Mouse (Mus musculus): Measurements from ENCODE around the gene Ccdc42.

Gene Ccdc42

DNA sequence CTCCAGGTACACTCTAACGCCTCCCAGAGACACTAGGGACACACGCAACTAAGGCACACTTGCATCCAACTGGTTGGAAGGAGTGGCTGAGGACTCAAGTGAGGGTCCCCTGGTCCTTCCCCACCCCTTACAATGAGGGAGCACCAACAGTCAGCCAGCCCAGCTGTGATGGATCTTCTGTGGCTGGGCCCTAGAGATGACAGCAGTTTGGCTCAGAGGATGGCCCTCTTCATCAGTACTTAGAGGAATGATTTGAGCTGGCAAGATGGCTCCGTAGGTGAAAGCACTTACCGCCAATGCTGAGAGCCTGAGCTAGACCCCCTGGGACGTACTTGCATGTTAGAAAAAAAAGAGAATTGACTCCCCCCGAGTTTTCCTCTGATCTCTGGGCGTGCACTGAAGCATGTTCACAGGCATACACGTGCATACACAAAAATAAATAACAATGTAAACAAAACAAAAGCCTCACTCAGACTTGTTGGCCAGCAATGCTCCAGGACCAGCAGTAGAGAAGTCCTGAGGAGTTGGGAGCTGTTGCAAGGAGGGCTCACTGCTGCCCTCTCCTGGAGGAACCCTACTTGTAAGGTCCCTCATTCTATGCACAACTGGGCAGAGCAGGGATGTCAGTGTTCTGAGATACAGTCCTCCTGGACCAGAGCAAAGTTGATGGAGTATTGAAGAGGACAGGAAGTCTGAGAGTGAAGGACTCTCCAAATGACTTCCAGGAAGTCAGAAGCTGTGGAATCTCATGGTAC, 2.4 kb downstream of the Ccdc42 start:
- DNase-seq (ENCODE audit: low spot score): peak; percentile 34

DNA sequence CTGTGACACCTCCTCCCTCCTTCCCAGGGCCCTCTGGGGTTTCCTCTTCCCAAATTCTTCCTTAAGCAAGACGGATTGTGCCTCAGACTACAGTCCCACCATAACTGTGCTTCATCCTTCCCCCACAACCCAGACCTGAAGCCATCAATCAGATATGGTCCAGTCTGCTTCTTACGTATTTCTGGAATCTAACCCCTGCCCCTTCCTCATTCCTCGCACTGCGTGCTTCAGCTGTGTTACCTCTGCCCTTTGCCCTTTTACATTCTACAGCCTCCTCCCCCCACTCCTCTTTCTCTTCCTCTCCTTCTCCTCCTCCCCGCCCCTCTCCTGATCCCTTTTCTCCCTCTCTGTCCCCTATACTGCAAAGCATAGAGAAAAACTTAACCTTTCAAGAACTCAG, 4.9 kb downstream of the Ccdc42 start:
- DNase-seq (ENCODE audit: low spot score): no peak

DNA sequence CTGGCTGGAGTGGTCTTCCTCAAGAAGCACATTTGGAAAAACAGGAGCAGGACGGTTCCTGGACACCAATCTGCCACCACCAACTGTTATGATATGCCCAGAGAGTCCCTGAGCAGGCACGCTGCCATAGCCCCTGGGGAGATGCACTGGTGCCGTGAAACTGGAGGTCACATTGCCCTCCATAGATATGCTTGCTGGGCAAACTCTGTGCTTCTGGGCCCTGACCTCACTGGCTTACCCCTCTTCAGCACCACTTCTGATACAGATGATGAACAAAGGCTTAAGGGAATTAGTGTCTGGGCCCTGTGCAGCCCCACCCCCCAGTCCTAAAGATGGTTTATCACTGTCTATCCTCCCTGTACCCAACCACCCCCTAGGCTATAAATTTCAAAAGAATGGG, 6.4 kb downstream of the Ccdc42 start:
- no peak for DNase-seq (ENCODE audit: low spot score)

DNA sequence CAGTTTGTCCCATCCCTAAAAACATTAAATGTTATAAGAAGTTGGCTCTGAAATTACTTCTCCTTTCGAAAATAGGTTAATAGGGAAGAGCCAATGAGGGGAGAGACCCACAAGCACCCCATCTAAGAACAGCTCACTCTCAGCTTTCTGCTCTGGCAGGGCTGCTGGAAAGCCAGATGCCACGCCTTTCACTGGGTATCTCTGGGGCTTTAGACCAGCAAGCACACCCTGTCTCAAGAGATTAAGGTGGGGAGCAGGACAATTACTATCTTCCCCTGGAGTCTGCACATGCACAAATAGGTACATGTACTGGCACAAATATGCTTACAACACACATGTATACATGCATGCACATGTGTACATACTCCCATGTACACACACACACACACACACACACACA, 11.1 kb downstream of the Ccdc42 start:
- no peak for DNase-seq (ENCODE audit: low spot score)

DNA sequence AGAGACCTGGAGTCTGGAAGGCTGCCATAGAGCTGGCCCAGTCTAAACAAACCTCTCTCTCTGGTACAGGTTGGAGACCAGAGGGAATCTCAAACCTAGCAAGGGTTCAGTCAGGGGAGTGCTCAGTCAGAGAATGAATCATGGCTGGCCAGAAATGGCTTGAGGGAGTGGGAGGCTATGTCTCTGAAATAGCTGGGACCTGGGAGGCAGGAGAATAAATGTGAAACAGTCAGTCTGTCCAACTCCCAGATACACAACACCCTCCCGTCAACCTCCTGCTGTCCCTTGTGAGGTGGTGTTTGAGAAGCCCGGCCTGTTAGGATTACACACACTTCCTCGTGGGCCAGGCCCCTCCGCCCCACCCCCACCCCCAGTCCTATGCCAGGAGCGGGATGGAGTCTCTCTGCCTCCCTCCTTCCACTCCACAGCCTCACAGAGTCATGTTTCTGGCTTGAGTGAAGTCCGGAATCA, 13.8 kb downstream of the Ccdc42 start:
- no peak for DNase-seq (ENCODE audit: low spot score)

DNA sequence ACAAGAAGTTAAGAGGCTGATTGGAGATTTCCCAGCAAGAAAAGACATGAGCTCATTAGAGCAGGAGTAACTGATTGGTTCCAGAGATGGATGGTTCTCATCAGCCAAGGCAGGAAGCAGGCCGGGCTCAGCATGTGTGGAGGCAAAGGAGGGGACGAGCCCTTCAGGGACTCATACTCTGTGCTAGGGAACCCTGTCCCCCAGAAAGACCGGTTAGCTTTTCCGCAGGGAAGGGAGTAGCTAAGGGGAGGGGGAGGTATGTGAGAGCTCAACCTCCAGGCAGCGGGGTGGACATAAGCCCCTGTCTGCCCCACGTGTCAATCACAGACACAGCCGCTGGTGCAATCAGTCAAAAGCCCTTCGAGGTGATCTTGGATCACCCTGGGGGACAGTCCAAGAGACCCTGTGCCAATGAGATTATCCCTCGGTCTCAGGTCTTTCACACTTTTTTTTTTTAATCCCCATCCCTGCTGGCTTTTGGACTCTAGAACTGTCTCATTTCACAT, 14.7 kb downstream of the Ccdc42 start:
- DNase-seq (ENCODE audit: low spot score): no peak

DNA sequence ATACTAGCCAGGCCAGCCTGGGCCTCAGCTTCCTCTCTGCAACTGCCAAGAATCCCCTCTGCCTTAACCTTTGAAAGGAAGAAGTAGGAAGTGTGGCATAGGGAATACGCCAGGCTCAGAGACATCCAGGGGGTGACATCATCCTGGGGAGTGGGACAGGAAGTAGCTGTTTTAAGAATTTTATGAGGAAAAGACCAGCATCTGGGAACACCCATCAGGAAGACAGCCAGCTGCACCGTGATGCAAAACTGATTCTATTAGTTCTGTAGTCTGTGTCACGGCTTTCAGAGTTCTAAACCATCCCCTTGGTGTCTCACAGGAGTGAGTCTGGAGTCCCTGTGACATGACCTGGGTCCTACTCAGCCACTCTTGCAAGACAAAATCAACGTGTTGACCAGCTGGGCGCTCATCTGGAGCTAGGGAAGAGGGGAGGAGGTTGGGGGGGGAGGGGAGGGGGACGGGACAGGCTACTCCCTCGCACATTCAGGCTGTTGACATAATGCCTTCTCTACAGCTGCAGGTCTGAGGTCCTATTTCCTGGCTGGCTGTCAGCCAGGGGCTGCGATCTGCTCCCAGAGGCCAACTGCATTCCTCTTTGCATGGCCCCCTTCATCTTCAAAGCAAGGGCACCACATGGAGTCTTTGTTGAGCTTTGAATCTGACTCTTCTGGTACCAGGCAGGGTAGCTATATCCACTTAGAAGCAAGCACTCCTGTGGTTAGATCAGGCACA, 15.5 kb downstream of the Ccdc42 start:
- DNase-seq (ENCODE audit: low spot score): no peak

DNA sequence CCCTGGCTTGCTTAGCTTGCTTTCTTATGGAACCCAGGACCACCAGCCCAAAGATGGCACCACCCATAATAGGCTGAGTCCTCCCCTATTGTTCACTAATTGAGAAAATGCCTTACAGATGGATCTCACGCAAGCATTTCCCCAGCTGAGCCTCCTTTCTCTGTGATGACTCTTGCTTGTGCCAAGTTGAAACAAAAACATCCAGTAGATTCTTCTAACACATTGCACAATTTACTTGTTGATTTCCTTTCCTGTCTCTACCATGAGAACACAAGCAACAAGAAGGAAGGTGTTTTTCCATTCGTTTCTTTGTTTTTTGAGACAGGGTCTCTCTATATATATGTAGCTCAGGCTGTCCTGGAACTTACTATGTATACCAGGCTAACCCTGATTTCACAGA, 20.2 kb downstream of the Ccdc42 start:
- DNase-seq (ENCODE audit: low spot score): no peak

DNA sequence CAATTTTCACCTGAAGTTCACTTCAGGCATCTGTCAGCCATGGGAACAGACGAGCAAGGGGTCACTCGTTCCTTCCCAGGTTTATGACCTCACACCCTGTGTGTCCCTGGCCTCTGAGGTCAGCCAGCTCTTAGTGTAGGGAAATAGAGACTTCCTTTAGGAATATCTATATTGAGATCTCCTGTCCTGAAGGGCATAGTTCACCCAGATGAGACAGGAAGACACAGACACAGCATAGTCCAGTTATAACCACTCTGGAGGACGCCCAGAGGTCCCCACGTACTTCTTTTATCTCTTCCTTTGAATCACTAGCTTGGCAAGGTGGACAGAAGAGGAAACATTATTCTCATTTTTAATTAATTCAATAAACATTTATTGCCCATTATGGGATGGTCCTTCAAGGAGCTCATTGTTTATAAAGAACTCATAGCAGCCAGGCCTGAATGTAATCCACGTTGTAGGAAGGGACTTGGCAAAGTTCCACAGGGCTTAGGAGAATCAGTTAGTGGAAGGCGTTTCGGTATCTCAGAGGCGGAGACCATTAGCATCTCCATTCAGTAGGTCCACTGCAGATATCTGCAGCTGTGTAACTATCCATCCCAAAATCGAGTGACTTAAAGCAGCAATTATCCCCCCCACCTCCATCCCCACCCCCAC, 23.2 kb downstream of the Ccdc42 start:
- no peak for DNase-seq (ENCODE audit: low spot score)

DNA sequence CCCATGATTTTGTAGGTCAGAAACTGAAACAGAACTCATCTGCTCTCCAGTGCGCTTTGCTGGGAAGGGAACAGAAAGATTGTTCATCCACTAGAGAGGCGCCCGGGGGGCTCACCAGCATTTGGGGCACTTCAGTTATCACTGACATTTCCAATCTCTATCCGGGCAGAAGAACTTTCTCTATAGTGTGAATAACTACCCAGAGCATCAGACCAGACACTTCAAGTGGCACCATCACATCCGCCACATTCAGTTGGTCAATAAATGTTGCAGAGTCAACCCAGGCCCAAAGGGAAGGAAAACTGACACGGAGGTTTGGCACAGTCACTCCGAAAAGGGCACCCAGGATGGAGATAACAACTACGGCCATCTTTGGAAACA, 23.7 kb downstream of the Ccdc42 start:
- DNase-seq (ENCODE audit: low spot score): no peak

DNA sequence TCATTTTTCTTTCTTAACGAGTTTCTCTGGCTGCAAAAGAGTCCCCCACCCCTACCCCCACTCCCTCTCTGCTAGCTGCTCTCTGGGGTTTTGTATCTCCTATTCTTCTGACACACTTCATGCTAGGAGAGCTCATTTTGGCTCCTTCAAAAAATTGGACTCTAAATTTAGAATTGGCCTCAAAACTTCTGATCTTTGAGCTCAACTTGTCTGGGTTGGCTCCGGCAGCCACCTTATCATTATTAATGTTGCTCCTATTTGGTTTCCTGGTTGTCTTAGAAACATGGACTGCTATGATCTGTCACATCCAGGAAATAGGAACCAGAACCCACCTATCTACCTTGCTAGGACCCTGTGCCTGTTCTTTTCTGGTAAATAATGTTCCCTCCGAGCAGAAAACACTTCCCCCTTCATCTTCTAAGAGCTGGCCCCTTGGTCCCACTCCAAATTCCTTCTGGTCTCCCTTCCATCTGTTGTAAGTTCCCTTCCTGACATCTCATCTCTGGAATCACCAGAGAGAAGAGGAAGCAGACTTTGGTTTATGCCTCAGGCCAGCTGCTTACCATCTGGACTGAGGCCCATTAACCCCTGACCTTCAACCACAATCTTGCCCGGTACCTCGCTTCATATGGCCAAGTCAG, 26.4 kb downstream of the Ccdc42 start:
- DNase-seq (ENCODE audit: low spot score): no peak

DNA sequence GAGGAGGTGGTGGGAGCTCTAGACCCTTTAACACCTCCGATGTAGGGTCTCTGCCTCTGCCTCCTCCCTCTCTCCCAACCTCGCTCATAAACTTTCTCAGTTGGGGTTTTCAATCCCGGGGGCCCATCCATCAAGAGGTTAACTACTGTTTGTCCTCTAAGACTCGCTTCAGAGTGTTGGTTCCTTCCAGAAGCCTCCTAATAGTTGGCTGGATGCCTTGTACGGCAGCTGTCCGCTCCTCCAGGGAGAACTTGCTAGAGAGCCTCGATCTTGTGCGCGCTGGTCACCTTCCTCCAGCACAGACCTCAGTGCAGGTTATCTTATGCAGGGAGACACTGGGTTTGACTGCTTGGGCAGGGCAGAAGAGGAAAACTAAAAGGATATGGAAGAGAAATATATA, 35.9 kb downstream of the Ccdc42 start:
- no peak for DNase-seq (ENCODE audit: low spot score)

DNA sequence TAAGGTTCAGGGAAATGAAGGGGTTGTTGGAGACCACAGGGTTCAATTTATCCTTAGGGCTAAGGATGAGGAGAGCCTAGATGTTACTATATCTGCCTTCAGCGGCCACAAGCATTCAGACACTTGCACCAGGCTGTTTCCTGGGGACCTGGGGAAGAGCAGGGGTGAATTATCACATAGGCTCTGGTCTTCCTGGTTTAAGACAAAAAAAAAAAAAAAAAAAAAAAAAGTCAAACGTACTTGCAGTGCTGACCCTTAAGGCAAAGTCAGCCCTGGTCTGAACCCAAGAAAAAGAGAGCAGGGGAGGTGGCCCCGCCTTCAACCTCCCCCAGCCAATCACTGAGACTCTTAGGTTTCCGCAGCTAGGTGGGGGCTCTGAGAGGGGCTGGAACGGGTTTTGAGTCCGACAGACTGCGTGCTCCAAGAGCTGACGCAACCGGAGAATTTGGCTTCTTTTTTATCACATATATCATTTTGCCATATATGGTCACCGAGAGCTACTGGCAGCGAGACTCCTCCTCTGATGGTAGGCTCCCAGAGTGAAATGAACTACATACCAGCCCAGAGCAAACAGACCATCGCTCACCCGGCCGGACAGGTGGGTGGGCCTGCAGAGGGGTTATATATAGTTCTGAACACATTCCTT, 36.5 kb downstream of the Ccdc42 start:
- no peak for DNase-seq (ENCODE audit: low spot score)

DNA sequence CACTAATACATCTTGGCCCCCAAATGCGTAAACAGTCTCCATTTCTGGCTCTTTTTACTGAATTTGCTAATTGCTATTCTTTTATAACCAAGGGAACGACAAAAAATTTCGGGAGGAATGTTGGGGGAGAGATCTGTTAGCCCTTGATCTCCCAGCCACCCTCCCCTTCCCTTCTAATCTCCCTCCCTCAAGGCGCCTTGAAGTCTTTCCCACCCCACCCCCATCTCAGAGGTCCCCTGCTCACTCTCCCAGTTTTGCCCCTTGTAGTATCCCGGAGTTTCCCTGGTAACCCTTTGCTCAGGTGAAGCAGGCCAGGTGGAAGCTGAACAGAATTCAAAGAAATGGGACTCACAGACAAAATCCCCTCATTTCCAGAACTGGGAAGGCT, 37.0 kb downstream of the Ccdc42 start:
- no peak for DNase-seq (ENCODE audit: low spot score)

DNA sequence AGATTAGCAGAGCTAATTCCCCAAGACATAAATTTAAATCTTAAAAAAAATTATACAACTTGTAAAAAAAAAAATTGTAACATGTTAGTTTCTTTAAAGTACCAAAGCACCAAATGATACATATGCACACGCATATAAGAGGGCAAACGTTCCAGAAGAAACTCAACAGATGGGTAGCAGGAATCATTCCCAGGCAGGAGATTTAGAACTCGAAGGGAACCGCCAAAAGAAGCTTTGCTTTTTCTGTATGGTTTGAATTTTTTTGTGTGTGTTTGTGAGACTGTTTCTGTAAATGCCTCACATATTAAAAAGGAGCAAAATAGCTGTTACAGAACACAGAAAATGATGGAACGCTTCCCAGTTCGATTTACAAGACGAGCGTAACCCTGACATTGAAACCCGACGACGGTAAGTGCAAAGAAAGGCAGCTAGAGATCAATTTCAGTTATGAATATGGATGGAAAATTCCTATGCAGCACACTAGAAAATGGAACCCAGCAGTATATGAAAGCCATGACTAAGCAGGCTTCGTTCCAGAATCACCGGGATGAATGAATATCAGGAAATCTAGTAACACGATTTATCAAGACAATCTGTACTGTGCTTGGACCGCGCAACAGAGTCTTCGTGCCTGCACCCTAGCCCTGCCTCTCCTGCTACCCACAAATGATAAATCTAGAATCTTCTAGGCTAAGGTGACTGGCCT, 44.9 kb downstream of the Ccdc42 start:
- no peak for DNase-seq (ENCODE audit: low spot score)

DNA sequence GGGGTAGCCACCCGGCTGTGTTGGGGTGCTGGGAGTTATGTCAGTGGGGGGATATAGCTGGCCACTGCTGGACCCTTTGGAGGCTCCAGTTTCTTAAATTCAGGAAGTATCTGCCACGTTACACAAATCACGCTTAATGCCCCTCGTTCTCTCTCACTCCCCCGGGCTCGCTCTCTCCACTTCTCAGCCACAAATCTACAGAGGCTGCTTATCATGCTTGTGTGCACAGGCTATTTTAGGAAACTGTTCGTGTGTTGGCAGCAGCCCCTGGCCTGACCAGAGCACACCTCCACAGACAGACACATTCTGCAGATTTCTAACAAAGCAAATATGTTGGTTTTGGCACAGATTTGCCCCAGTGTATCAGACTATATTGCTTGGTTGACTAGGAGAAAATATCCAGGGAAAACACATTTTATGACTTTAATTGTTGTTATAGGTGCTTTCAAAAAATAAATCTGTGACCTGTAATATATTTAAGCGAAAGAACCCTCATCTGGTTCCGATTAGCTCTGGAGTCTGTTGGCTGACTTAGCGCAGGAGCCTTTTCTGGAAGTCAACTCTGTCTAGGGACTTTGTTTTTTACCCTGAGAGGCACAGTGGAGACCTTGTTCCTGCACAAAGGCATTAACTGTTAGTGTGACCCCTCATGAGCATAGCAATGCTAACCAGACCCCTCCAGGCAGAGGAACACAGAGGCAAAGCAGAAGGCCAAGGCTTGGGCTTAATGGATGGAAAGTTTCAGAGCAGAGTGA, 51.2 kb downstream of the Ccdc42 start:
- DNase-seq (ENCODE audit: low spot score): no peak

DNA sequence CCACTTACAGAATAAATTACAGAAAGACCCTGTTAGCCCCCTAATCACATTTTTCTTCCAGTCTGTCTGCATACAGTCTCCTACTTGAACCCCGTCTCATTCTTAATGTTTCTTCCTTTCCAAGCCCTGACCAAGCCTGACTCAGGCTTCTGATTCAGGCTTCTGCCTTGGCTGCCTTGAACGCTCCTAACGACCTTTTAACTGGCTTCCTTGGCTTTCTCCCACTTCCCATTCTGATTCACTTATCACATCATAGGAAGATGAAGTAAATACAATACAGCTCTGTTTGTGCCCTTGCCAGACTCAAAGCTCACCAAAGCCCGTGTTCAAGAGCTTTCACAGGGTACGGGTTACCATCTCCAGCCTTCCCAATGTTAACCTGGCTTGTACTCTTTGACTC, 54.5 kb downstream of the Ccdc42 start:
- DNase-seq (ENCODE audit: low spot score): no peak

DNA sequence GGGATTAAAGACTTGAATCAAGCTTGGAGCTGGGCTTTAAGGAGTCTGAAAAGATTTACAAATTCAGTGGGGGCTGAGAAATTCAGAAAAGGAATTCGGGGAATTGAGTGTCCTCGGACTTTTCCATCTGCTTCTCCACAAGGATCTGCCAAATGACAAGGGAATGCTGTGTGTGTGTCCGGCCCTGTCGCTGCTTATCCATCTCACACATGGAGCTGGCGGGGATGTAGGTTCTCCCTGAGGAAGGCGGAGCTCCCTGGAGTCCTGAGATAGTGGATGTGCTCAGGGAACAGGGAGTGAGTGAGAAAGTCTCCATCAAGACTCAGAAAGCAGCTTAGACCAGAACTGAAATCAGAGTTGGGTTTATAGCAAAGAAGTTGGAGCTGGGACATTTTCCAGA, 58.0 kb downstream of the Ccdc42 start:
- no peak for DNase-seq (ENCODE audit: low spot score)

All from spleen, adult 12 weeks (tissue).